Mouse (Mus musculus) ES-Bruce4 (cell line): Measurements from ENCODE around the gene Gm11541. TPM values are rescaled to one million over a fixed set of nuclear protein-coding genes. Genes with fewer than 3 reads are reported as not detected.
A peak's percentile ranks its signal among the peaks of the same experiment; 100 is the strongest.

Experiments used
- H3K27ac ChIP-seq: 2 replicates; pipeline ENCODE4 v1.5.1; 2012; ENCODE audit warnings: low read length, inconsistent platforms; ENCODE audit not compliant: insufficient read depth
- H3K27me3 ChIP-seq: 2 replicates; pipeline ENCODE4 v1.6.1; 2012; ENCODE audit warnings: mild to moderate bottlenecking, low read length, inconsistent platforms; ENCODE audit not compliant: control insufficient read depth, poor library complexity, insufficient read depth, severe bottlenecking
- H3K36me3 ChIP-seq: 2 replicates; pipeline ENCODE4 v1.6.1; 2012; ENCODE audit warnings: inconsistent platforms, mild to moderate bottlenecking, low read length, moderate library complexity; ENCODE audit not compliant: control insufficient read depth, poor library complexity, insufficient read depth, severe bottlenecking
- H3K4me1 ChIP-seq: one replicate; pipeline ENCODE4 v1.8.1; 2011; ENCODE audit warnings: low read length; ENCODE audit not compliant: control insufficient read depth, insufficient read depth
- H3K4me3 ChIP-seq: 2 replicates; pipeline ENCODE4 v1.5.1; 2011; ENCODE audit warnings: low read depth, mild to moderate bottlenecking, low read length
- H3K9ac ChIP-seq: 2 replicates; pipeline ENCODE4 v1.6.1; 2012; ENCODE audit warnings: low read depth, mild to moderate bottlenecking, inconsistent platforms; ENCODE audit not compliant: poor library complexity, severe bottlenecking
- H3K9me3 ChIP-seq: replicated peaks from 2 replicates; pipeline ENCODE4 v1.6.1; 2012; ENCODE audit warnings: mild to moderate bottlenecking, low read length, inconsistent platforms; ENCODE audit not compliant: control insufficient read depth, poor library complexity, insufficient read depth, severe bottlenecking
- CTCF ChIP-seq: IDR thresholded peaks from one replicate; pipeline ENCODE4 v1.8.1; 2011; ENCODE audit warnings: low read depth, low read length
- EP300 ChIP-seq: IDR thresholded peaks from 2 replicates; pipeline ENCODE4 v1.6.1; 2011; ENCODE audit warnings: low read depth, low read length; ENCODE audit not compliant: insufficient read depth
- POLR2A ChIP-seq: IDR thresholded peaks from one replicate; pipeline ENCODE4 v1.8.1; 2011; ENCODE audit warnings: low read length; ENCODE audit not compliant: insufficient read depth
- polyA plus RNA-seq: library from polyadenylated mRNA; stranded (reverse); fragments of >200 nt; gene quantifications from 2 replicates; pipeline ENCODE4 v1.2.4, GENCODE M21; 2011; ENCODE audit warnings: low read depth; ENCODE audit not compliant: missing spikeins, insufficient read depth, insufficient read length

Gm11541 gene
- not detected in 2 replicates for polyA plus RNA-seq

DNA sequence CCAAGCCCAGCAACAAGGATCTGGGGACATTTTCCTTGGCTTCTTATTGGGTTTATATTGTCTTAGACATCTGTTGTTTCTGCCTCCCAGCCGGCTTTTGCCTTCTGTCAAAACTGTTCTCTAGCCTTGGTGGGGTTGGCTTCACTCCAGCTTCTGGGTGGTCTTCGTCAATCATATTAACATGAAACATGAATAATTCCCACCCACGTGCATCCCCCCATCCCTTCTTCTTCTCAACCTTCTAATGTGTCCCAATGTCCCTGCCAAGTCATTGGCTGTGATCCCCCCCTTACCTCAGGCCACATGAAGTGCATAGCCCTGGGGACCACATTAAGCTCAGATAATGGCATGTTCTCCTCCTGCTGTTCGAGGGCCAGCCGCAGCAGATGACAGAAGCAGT lies at the start of gene Gm11541:
Gene Gm11541 (minus strand): TSS at position 28 of the 400 bp plus-strand sequence.
- no peak within 1 kb of the TSS for H3K4me3 ChIP-seq
- H3K9me3 ChIP-seq: peaks cover 4% of the 10 kb centered on the region; the same call in 1 of the 2 replicates
- no peaks in the 10 kb centered on the region for H3K4me1 ChIP-seq
- TF ChIP-seq EP300: no peak
- no peak for TF ChIP-seq CTCF
- no peak for TF ChIP-seq POLR2A
- H3K27ac ChIP-seq: no peak within 1 kb of the TSS
- no peaks in the 10 kb centered on the region for H3K36me3 ChIP-seq
- H3K27me3 ChIP-seq: no peaks in the 10 kb centered on the region
- H3K9ac ChIP-seq: no peak within 1 kb of the TSS

DNA sequence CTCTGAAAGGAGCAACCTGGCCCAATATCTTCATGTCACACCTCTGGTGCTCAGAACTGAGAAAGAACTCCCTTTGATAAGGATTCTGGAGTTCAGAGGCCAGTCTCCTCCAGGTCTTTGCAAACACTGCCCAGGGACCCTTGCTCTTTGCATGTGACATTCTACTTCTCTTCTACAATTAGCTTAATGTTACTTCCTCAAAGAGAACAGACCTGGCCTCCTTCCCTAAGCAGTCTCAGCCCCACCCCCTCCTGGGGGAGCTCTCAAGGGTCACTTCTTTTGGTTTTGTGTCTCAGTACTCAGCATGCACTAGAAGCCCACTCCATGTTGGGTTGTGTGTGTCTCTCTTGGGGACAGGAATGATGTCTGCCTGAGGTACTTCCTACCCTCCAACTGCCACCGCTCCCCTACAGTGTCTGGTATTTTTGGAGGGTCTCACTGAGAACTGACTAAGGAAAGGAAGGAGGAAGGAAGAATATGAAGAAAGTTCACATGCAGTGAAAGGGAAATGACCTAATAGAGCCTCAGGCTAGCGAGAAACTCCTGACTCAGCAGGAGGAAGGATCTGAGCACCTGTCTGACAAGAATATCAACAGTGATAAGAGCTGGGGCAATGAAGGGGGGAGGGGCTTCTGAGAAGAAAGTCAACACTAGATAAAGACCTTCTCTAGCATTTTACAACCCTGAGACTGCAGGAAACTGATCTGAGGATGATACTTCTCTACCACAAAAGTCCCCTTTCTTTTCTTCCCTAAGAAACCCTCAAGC lies 48.8 kb upstream of the Gm11541 start:
- Histone ChIP-seq H3K9ac (no peak overlapping the region), H3K27me3 (no peaks in the 10 kb centered on the region), H3K27ac (no peak overlapping the region), H3K4me3 (no peak overlapping the region), H3K4me1 (no peaks in the 10 kb centered on the region), H3K9me3 (no peaks in the 10 kb centered on the region), H3K36me3 (no peaks in the 10 kb centered on the region)
- TF ChIP-seq EP300 (no peak), POLR2A (no peak), CTCF (no peak)

DNA sequence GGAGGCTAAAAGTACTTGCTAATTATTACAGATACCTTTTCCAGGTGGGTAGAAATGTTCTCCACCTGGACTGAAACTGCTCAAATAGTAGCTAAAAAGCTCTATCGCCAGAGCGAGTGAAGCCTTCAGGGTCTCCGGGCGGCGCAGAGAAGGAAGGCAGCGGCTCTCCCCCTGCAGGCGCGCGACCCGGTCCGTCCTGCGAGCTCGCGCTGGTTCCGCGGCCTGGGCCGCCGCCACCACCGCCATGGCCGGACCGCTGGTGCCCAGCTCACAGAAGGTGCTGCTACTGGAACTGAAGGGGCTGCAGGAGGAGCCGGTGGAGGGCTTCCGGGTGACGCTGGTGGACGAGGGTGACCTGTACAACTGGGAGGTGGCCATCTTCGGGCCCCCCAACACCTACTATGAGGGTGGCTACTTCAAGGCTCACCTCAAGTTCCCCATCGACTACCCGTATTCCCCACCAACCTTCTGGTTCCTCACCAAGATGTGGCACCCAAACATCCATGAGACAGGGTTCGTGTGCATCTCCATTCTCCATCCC lies 37.5 kb upstream of the Gm11541 start, which contains the start of gene Cdc34b:
Gene Cdc34b (plus strand): TSS at position 51 of the 541 bp plus-strand sequence.
- Histone ChIP-seq H3K27ac (no peak within 1 kb of the TSS), H3K4me3 (peak within 1 kb of the TSS; percentile 5; the same call in 1 of the 2 replicates), H3K9me3 (peaks cover 5% of the 10 kb centered on the region; the same call in 1 of the 2 replicates), H3K27me3 (no peaks in the 10 kb centered on the region), H3K36me3 (no peaks in the 10 kb centered on the region), H3K4me1 (no peaks in the 10 kb centered on the region), H3K9ac (peak within 1 kb of the TSS; percentile 40; the same call in 1 of the 2 replicates)
- no peak for TF ChIP-seq POLR2A
- TF ChIP-seq CTCF: no peak
- no peak for TF ChIP-seq EP300

DNA sequence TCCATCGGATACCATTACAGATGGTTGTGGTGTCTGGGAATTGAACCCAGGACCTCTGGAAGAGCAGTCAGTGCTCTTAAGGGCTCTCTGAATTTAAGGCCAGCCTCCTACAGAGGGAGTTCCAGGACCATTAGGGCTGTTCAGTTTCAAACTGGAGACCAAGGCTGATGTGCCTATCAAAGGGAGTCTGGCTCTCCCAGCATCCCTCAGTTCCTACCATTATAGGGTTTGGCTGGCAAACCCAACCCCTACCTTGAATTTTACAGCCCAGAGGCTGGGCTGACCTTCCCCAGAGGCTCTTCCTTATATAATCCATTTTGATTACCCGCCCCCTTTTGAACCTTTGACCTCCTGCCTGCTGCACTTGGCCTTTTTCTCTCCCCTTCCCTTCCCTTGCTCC lies 31.4 kb upstream of the Gm11541 start:
- Histone ChIP-seq H3K4me1 (peaks cover 2% of the 10 kb centered on the region), H3K9ac (no peak overlapping the region), H3K36me3 (no peaks in the 10 kb centered on the region), H3K27me3 (no peaks in the 10 kb centered on the region), H3K27ac (no peak overlapping the region), H3K4me3 (no peak overlapping the region), H3K9me3 (no peaks in the 10 kb centered on the region)
- TF ChIP-seq CTCF: no peak
- TF ChIP-seq EP300: no peak
- TF ChIP-seq POLR2A: no peak

DNA sequence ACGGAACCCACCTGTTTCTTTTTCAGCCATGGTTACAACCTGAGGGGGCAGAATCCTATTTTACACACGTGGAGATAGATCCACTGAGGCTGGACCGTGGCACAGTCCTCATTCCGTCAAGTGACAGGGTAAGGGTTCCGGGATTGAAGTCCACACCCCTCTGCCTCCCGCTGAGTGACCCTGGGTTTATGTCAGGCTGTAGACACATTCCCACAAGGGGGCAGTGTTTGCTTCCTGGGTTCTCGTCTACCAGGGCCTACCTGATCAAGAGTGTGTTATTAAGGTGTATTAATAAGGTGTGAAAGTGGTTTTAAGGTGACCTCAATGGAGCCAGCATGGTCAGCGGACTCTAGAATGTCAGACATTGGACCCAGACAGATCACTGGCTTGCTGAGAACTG lies 28.5 kb upstream of the Gm11541 start:
- Histone ChIP-seq H3K9me3 (no peaks in the 10 kb centered on the region), H3K27me3 (no peaks in the 10 kb centered on the region), H3K36me3 (no peaks in the 10 kb centered on the region), H3K27ac (no peak overlapping the region), H3K4me3 (no peak overlapping the region), H3K4me1 (peaks cover 2% of the 10 kb centered on the region), H3K9ac (no peak overlapping the region)
- TF ChIP-seq POLR2A (no peak), EP300 (no peak), CTCF (peak; percentile 73)

DNA sequence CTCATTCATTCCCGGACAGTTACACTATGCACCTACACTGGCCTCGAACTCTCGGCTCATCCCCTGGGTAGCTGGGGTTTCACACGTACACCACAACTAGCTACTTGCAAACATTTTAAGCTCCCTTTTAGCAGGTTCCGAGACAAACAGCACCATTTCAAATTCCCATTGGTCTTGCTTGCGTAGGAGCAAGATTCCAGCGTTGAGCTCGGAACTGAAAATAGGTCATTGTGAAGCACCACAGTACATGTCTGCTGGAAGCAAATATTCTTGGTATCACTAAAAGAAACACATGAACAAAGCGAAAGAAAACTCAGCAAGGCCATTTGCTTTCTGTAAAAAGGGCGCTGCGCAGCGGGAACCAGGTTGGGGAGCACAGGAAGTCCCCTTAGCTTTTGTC lies 26.9 kb upstream of the Gm11541 start:
- H3K36me3 ChIP-seq: no peaks in the 10 kb centered on the region
- no peaks in the 10 kb centered on the region for H3K9me3 ChIP-seq
- TF ChIP-seq CTCF (no peak), EP300 (no peak), POLR2A (no peak)
- no peaks in the 10 kb centered on the region for H3K27me3 ChIP-seq
- 0 out of 2 replicates have a peak overlapping the region, but pooled peaks have one; percentile 24 for H3K9ac ChIP-seq
- no peak overlapping the region for H3K27ac ChIP-seq
- H3K4me3 ChIP-seq: no peak overlapping the region
- peaks cover 2% of the 10 kb centered on the region for H3K4me1 ChIP-seq
